Mouse (Mus musculus): ENCODE measurements around the gene Tmem94. TPM values are rescaled to one million over a fixed set of nuclear protein-coding genes. Genes with fewer than 3 reads are reported as not detected.

Tmem94 gene
- polyA plus RNA-seq, 1 experiment from 2014 or later = 16.4 TPM

GRCm38 (mm10) chr11:115845819-115846218, 80.6 kb downstream of the Tmem94 start:
- H3K4me1 ChIP-seq (replicated peaks; ENCODE audit: control insufficient read depth, insufficient read depth, low read length) = no peaks in the 10 kb centered on the region; the same call in 1 of the 2 replicates
- 93% methylated on average over 2 of the region's 2 CpGs for WGBS

More at GRCm38 (mm10) chr11:115845819-115846218, 80.6 kb downstream of the Tmem94 start:
- no peak for DNase-seq (ENCODE audit: low spot score)
- no peak overlapping the region for H3K4me2 ChIP-seq (replicated peaks; ENCODE audit: low read depth, low read length)
- H3K36me3 ChIP-seq (ENCODE audit: control insufficient read depth, insufficient read depth, low read length) = no peaks in the 10 kb centered on the region
- ATAC-seq (ENCODE audit: low FRiP score) = no peak
- H3K27ac ChIP-seq (ENCODE audit: low read depth, low read length) = no peak overlapping the region
- no peaks in the 10 kb centered on the region for H3K9me3 ChIP-seq (ENCODE audit: control insufficient read depth, low read length)
- no peak overlapping the region for H3K4me3 ChIP-seq (ENCODE audit: low read depth, low read length)
- H3K27me3 ChIP-seq (ENCODE audit: control insufficient read depth, insufficient read depth, low read length) = no peaks in the 10 kb centered on the region
- no peak overlapping the region for H3K9ac ChIP-seq (ENCODE audit: low read depth, low read length)

Other genes starting within 250 kb of the Tmem94 start
- 1,523 and 1,527 TPM in 2 replicates for gene Sumo2, start 229.2 kb upstream of the Tmem94 start, polyA plus RNA-seq (2014; fragmentation: Nextera tagmentation; extraction: Ambion mirVana)
- 156 and 175 TPM in 2 replicates for gene Nup85, start 201.0 kb upstream of the Tmem94 start, polyA plus RNA-seq (2014; fragmentation: Nextera tagmentation; extraction: Ambion mirVana)
- 93.3 and 105 TPM in 2 replicates for gene Mrps7, start 161.5 kb upstream of the Tmem94 start, polyA plus RNA-seq (2014; fragmentation: Nextera tagmentation; extraction: Ambion mirVana)
- gene Gga3, start 161.4 kb upstream of the Tmem94 start, polyA plus RNA-seq (2014; fragmentation: Nextera tagmentation; extraction: Ambion mirVana) = 24.7 and 25.1 TPM in 2 replicates
- 14.2 and 17.7 TPM in 2 replicates for gene Mif4gd, start 152.5 kb upstream of the Tmem94 start, polyA plus RNA-seq (2014; fragmentation: Nextera tagmentation; extraction: Ambion mirVana)
- 24.9 and 27.1 TPM in 2 replicates for gene Slc25a19, start 137.1 kb upstream of the Tmem94 start, polyA plus RNA-seq (2014; fragmentation: Nextera tagmentation; extraction: Ambion mirVana)
- gene Grb2, start 56.8 kb upstream of the Tmem94 start, polyA plus RNA-seq (2014; fragmentation: Nextera tagmentation; extraction: Ambion mirVana) = 76.7 and 79.2 TPM in 2 replicates
- gene Caskin2, start 48.2 kb downstream of the Tmem94 start, polyA plus RNA-seq (2014; fragmentation: Nextera tagmentation; extraction: Ambion mirVana) = 12.2 and 12.9 TPM in 2 replicates
- gene Tsen54, start 49.3 kb downstream of the Tmem94 start, polyA plus RNA-seq (2014; fragmentation: Nextera tagmentation; extraction: Ambion mirVana) = 17.9 and 21.3 TPM in 2 replicates
- 3.8 and 5.4 TPM in 2 replicates for gene Llgl2, start 58.6 kb downstream of the Tmem94 start, polyA plus RNA-seq (2014; fragmentation: Nextera tagmentation; extraction: Ambion mirVana)
- gene Myo15b, start 93.0 kb downstream of the Tmem94 start, polyA plus RNA-seq (2014; fragmentation: Nextera tagmentation; extraction: Ambion mirVana) = 0.09 TPM in 1 of 2 replicates, not detected in the other
- 3.4 and 3.8 TPM in 2 replicates for gene Smim5, start 134.5 kb downstream of the Tmem94 start, polyA plus RNA-seq (2014; fragmentation: Nextera tagmentation; extraction: Ambion mirVana)
- gene Smim6, start 146.6 kb downstream of the Tmem94 start, polyA plus RNA-seq (2014; fragmentation: Nextera tagmentation; extraction: Ambion mirVana) = 0.40 and 0.65 TPM in 2 replicates
- gene Sap30bp, start 167.8 kb downstream of the Tmem94 start, polyA plus RNA-seq (2014; fragmentation: Nextera tagmentation; extraction: Ambion mirVana) = 55.8 and 57.1 TPM in 2 replicates
- gene Recql5, start 168.0 kb downstream of the Tmem94 start, polyA plus RNA-seq (2014; fragmentation: Nextera tagmentation; extraction: Ambion mirVana) = 16.0 and 19.9 TPM in 2 replicates
- 0.36 and 0.82 TPM in 2 replicates for gene Itgb4, start 209.3 kb downstream of the Tmem94 start, polyA plus RNA-seq (2014; fragmentation: Nextera tagmentation; extraction: Ambion mirVana)
- gene Galk1, start 247.3 kb downstream of the Tmem94 start, polyA plus RNA-seq (2014; fragmentation: Nextera tagmentation; extraction: Ambion mirVana) = 89.0 and 96.3 TPM in 2 replicates

Measured in hindbrain, embryonic 11.5 days (tissue).